Mouse (Mus musculus) heart, postnatal 10 days (tissue): Measurements from ENCODE around the gene Wipi2. TPM values are rescaled to one million over a fixed set of nuclear protein-coding genes. Genes with fewer than 3 reads are reported as not detected.

Experiments used
- DNase-seq, 2 experiments: peaks; one replicate each; pipeline ENCODE4 v3.0.0; 2021
- intact Hi-C: fragments of 180-260 bp; cut with DNase I; formaldehyde crosslinking; loops from one replicate; pipeline ENCODE4 v1.15.1; 2025
- total RNA-seq, 2 experiments: library from RNA; stranded (reverse); gene quantifications; 2 replicates each; pipeline ENCODE4 v1.2.3; 2021

The Wipi2 gene
- total RNA-seq, 2 experiments from 2014 or later, result 39.0 to 39.3 TPM

- peak; percentile 97 to 98 for DNase-seq
These were observed 1.5 kb downstream of the Wipi2 start for GRCm38 (mm10) chr5:142628726-142629662.

GRCm38 (mm10) chr5:142629663-142630025 is 2.1 kb downstream of the Wipi2 start:
- intact Hi-C loops, result no loop called here
- DNase-seq, result no peak

More at GRCm38 (mm10) chr5:142628726-142629662, 1.5 kb downstream of the Wipi2 start:
- intact Hi-C loops, result no loop called here

GRCm38 (mm10) chr5:142630224-142630623 is 2.7 kb downstream of the Wipi2 start:
- peak; percentile 13 to 26 for DNase-seq
- intact Hi-C loops, result no loop called here

GRCm38 (mm10) chr5:142637823-142638222 is 10.3 kb downstream of the Wipi2 start:
- DNase-seq, result no peak
- intact Hi-C loops, result no loop called here

- intact Hi-C loops, result no loop called here
- DNase-seq, result no peak
These were observed 12.6 kb downstream of the Wipi2 start for GRCm38 (mm10) chr5:142640088-142640487.

- no peak for DNase-seq
- intact Hi-C loops, result no loop called here
These were observed 14.0 kb downstream of the Wipi2 start for GRCm38 (mm10) chr5:142641331-142642051.

- intact Hi-C loops, result no loop called here
- DNase-seq, result no peak
These were observed 20.7 kb downstream of the Wipi2 start for GRCm38 (mm10) chr5:142648162-142648561.

- intact Hi-C loops, result no loop called here
These were observed 22.1 kb downstream of the Wipi2 start for GRCm38 (mm10) chr5:142649460-142650050.

GRCm38 (mm10) chr5:142650390-142650789 is 22.9 kb downstream of the Wipi2 start:
- no peak for DNase-seq
- intact Hi-C loops, result no loop called here

More at GRCm38 (mm10) chr5:142649460-142650050, 22.1 kb downstream of the Wipi2 start:
- no peak for DNase-seq

GRCm38 (mm10) chr5:142650794-142651497 is 23.4 kb downstream of the Wipi2 start:
- intact Hi-C loops, result no loop called here

GRCm38 (mm10) chr5:142652266-142652665 is 24.8 kb downstream of the Wipi2 start:
- DNase-seq, result no peak
- intact Hi-C loops, result no loop called here

More at GRCm38 (mm10) chr5:142650794-142651497, 23.4 kb downstream of the Wipi2 start:
- DNase-seq, result no peak

- DNase-seq, result no peak
- intact Hi-C loops, result no loop called here
These were observed 33.3 kb downstream of the Wipi2 start for GRCm38 (mm10) chr5:142660656-142661434.

GRCm38 (mm10) chr5:142667921-142668320 is 40.4 kb downstream of the Wipi2 start:
- intact Hi-C loops, result no loop called here
- DNase-seq, result no peak

- DNase-seq, result no peak
- intact Hi-C loops, result no loop called here
These were observed 41.2 kb downstream of the Wipi2 start for GRCm38 (mm10) chr5:142668556-142669263.

GRCm38 (mm10) chr5:142669726-142670125 is 42.2 kb downstream of the Wipi2 start:
- intact Hi-C loops, result no loop called here
- no peak for DNase-seq

- intact Hi-C loops, result loop anchor here (1.0 kb wide), 1 partner anchor 45 kb away; no protein-coding TSS in a partner anchor
- no peak for DNase-seq
These were observed 45.6 kb downstream of the Wipi2 start for GRCm38 (mm10) chr5:142673082-142673481.

GRCm38 (mm10) chr5:142678141-142678571 is 50.7 kb downstream of the Wipi2 start:
- DNase-seq, result no peak

GRCm38 (mm10) chr5:142679065-142679464 is 51.6 kb downstream of the Wipi2 start:
- no peak for DNase-seq
- intact Hi-C loops, result no loop called here

More at GRCm38 (mm10) chr5:142678141-142678571, 50.7 kb downstream of the Wipi2 start:
- intact Hi-C loops, result no loop called here

GRCm38 (mm10) chr5:142681911-142682310 is 54.4 kb downstream of the Wipi2 start:
- no peak for DNase-seq
- intact Hi-C loops, result no loop called here
